Mouse (Mus musculus): ENCODE results near the gene Il12b. TPM values are rescaled to one million over a fixed set of nuclear protein-coding genes. Genes with fewer than 3 reads are reported as not detected.

The Il12b gene
- under 1 TPM; 0.41 to 0.75 TPM for polyA plus RNA-seq (2017; shearing (Covaris generic))

DNA sequence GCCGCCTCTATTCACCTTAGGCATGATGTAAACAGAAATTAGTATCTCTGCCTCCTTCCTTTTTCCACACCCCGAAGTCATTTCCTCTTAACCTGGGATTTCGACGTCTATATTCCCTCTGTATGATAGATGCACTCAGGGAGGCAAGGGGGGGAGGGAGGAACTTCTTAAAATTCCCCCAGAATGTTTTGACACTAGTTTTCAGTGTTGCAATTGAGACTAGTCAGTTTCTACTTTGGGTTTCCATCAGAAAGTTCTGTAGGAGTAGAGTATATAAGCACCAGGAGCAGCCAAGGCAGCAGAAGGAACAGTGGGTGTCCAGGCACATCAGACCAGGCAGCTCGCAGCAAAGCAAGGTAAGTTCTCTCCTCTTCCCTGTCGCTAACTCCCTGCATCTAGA is at the start of gene Il12b:
Gene Il12b (plus strand): TSS at position 301 of the 400 bp plus-strand sequence.

Other genes starting within 250 kb of the Il12b start
- gene Ublcp1, start 70.4 kb downstream of the Il12b start, polyA plus RNA-seq (2017; shearing (Covaris generic)) = 10 to 100 TPM; 40.3 to 41.0 TPM
- gene Rnf145, start 118.9 kb downstream of the Il12b start, polyA plus RNA-seq (2017; shearing (Covaris generic)) = 100 to 1,000 TPM; 111 to 144 TPM
- 1 to 10 TPM; 1.2 to 3.5 TPM for gene Ebf1, start 217.3 kb downstream of the Il12b start, polyA plus RNA-seq (2017; shearing (Covaris generic))

All from inflammation-experienced regulatory T-cells (primary cell).